Mouse (Mus musculus): ENCODE data around the gene Cdyl2.

The Cdyl2 gene

GRCm38 (mm10) chr8:116671543-116671942 lies 61.2 kb downstream of the Cdyl2 start:
- peak; percentile 88 for DNase-seq (ENCODE audit: low read depth, low spot score)

GRCm38 (mm10) chr8:116670604-116671003 lies 62.2 kb downstream of the Cdyl2 start:
- DNase-seq (ENCODE audit: low read depth, low spot score) = peak; percentile 98

- DNase-seq (ENCODE audit: low read depth, low spot score) = peak; percentile 77
Measured at GRCm38 (mm10) chr8:116668977-116669376, 63.8 kb downstream of the Cdyl2 start.

GRCm38 (mm10) chr8:116666781-116667325 lies 65.9 kb downstream of the Cdyl2 start:
- DNase-seq (ENCODE audit: low read depth, low spot score) = no peak

- DNase-seq (ENCODE audit: low read depth, low spot score) = no peak
Measured at GRCm38 (mm10) chr8:116661521-116661920, 71.3 kb downstream of the Cdyl2 start.

GRCm38 (mm10) chr8:116656811-116657210 lies 76.0 kb downstream of the Cdyl2 start:
- DNase-seq (ENCODE audit: low read depth, low spot score) = no peak

- DNase-seq (ENCODE audit: low read depth, low spot score) = no peak
Measured at GRCm38 (mm10) chr8:116654881-116655280, 77.9 kb downstream of the Cdyl2 start.

GRCm38 (mm10) chr8:116652949-116653348 lies 79.8 kb downstream of the Cdyl2 start:
- peak; percentile 21 for DNase-seq (ENCODE audit: low read depth, low spot score)

GRCm38 (mm10) chr8:116649975-116650725 lies 82.6 kb downstream of the Cdyl2 start:
- no peak for DNase-seq (ENCODE audit: low read depth, low spot score)

- peak; percentile 43 for DNase-seq (ENCODE audit: low read depth, low spot score)
Measured at GRCm38 (mm10) chr8:116645376-116645775, 87.4 kb downstream of the Cdyl2 start.

GRCm38 (mm10) chr8:116640925-116641324 lies 91.9 kb downstream of the Cdyl2 start:
- no peak for DNase-seq (ENCODE audit: low read depth, low spot score)

- DNase-seq (ENCODE audit: low read depth, low spot score) = no peak
Measured at GRCm38 (mm10) chr8:116637998-116638397, 94.8 kb downstream of the Cdyl2 start.

GRCm38 (mm10) chr8:116637193-116637592 lies 95.6 kb downstream of the Cdyl2 start:
- DNase-seq (ENCODE audit: low read depth, low spot score) = no peak

GRCm38 (mm10) chr8:116636396-116636795 lies 96.4 kb downstream of the Cdyl2 start:
- no peak for DNase-seq (ENCODE audit: low read depth, low spot score)

GRCm38 (mm10) chr8:116635972-116636371 lies 96.8 kb downstream of the Cdyl2 start:
- DNase-seq (ENCODE audit: low read depth, low spot score) = no peak

GRCm38 (mm10) chr8:116635261-116635660 lies 97.5 kb downstream of the Cdyl2 start:
- no peak for DNase-seq (ENCODE audit: low read depth, low spot score)

GRCm38 (mm10) chr8:116634436-116634835 lies 98.4 kb downstream of the Cdyl2 start:
- no peak for DNase-seq (ENCODE audit: low read depth, low spot score)

GRCm38 (mm10) chr8:116633470-116634150 lies 99.2 kb downstream of the Cdyl2 start:
- no peak for DNase-seq (ENCODE audit: low read depth, low spot score)

GRCm38 (mm10) chr8:116630066-116630465 lies 102.7 kb downstream of the Cdyl2 start:
- peak; percentile 84 for DNase-seq (ENCODE audit: low read depth, low spot score)

GRCm38 (mm10) chr8:116628975-116629374 lies 103.8 kb downstream of the Cdyl2 start:
- no peak for DNase-seq (ENCODE audit: low read depth, low spot score)

- no peak for DNase-seq (ENCODE audit: low read depth, low spot score)
Measured at GRCm38 (mm10) chr8:116627854-116628479, 104.8 kb downstream of the Cdyl2 start.

GRCm38 (mm10) chr8:116623591-116623990 lies 109.2 kb downstream of the Cdyl2 start:
- DNase-seq (ENCODE audit: low read depth, low spot score) = no peak

All from R1 (cell line).